Mouse (Mus musculus) urinary bladder, adult 2 months (tissue): ENCODE results near the gene Tchhl1. TPM values are rescaled to one million over a fixed set of nuclear protein-coding genes. Genes with fewer than 3 reads are reported as not detected.

Source experiments
- DNase-seq: peaks from one replicate; pipeline ENCODE4 v3.0.0; 2022; ENCODE audit warnings: low spot score
- polyA plus RNA-seq: library from polyadenylated mRNA; depleted of rRNA; stranded (reverse); fragments of >200 nt; gene quantifications from 2 replicates; pipeline ENCODE4 v1.2.3, GENCODE M21; 2012; rRNA removed

Tchhl1 gene
- polyA plus RNA-seq, 1 experiment, result not detected

DNA sequence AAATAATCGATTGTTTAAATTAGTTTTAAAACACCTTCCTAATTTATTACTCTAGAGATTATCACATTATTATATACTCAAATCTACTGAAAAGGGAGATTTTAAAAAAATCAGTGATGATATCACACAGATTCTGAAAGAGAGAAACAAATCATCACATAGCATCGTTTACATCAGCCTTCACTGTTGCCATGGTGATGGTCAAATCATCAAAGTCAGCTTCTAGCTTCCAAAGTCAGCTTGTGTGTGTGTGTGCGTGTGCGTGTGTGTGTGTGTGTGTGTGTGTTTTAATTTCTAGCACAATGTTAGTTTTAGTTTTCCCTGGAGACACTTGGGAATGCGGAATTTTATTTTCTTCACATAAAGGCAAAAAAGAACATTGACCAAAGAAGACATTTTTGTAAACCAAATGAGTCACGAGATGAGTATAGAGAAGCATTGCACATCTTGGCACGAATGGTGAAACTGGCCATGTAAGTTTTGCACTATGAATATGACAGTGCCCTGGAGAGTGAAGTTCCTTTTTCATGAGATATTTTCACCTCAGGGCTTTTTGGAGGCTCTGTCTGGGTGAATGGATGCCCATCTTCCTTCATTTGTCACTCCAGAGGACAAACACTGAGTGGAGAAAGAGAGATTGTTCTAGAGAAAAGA is 36.1 kb downstream of the Tchhl1 start:
- DNase-seq, result no peak

DNA sequence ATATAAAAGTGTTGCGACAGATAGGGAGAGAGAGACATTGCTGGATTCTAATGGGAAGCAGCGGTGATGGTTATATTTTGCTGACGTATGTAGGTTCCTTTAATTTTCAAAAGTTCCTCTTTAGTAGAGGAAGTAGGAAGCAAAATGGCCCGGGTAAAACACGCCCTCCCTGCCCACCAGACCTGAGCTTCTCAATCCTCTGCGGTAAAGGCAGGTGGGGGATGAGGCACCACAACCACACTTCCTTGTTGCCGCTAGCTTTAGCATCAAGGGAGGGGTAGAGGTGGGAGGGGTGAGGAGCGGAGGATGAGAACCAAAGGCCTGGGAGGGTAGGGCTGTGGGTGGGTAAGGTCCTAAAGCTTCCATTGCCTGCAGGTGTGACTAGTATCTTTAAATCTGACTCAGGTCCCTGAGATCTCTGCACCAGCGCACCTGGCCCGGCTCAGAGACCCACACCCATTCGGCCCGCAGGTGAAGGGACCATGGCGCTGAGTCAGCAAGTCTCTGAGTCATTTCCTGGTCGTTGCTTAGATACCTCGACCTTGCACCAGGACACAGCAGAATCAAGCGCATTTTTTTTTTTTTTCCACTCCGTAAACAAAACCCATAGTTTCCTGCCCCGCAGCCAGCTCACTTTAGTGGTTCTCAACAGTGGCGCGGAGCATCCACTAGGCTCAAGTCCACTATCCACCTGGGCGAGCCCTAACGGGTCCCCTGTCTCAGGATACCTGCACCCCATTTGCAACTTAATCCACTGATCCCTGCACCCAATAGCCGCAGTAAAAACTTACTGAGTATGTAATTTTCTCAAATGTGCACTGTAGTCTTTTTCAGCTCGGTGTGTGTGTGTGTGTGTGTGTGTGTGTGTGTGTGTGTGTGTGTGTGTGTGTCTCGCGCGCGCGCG is 37.7 kb downstream of the Tchhl1 start:
- peak; percentile 42 for DNase-seq

GRCm38 (mm10) chr3:93506881-93507325 is 38.3 kb downstream of the Tchhl1 start:
- DNase-seq, result no peak

GRCm38 (mm10) chr3:93509301-93509700 is 40.7 kb downstream of the Tchhl1 start:
- DNase-seq, result no peak

- no peak for DNase-seq
These were observed 42.5 kb downstream of the Tchhl1 start for GRCm38 (mm10) chr3:93511036-93511435.

- DNase-seq, result no peak
These were observed 43.2 kb downstream of the Tchhl1 start for GRCm38 (mm10) chr3:93511801-93512200.

- no peak for DNase-seq
These were observed 44.0 kb downstream of the Tchhl1 start for GRCm38 (mm10) chr3:93512386-93513101.

GRCm38 (mm10) chr3:93514628-93515027 is 46.1 kb downstream of the Tchhl1 start:
- no peak for DNase-seq

GRCm38 (mm10) chr3:93517343-93517742 is 48.8 kb downstream of the Tchhl1 start:
- DNase-seq, result no peak

- no peak for DNase-seq
These were observed 51.3 kb downstream of the Tchhl1 start for GRCm38 (mm10) chr3:93519856-93520329.

DNA sequence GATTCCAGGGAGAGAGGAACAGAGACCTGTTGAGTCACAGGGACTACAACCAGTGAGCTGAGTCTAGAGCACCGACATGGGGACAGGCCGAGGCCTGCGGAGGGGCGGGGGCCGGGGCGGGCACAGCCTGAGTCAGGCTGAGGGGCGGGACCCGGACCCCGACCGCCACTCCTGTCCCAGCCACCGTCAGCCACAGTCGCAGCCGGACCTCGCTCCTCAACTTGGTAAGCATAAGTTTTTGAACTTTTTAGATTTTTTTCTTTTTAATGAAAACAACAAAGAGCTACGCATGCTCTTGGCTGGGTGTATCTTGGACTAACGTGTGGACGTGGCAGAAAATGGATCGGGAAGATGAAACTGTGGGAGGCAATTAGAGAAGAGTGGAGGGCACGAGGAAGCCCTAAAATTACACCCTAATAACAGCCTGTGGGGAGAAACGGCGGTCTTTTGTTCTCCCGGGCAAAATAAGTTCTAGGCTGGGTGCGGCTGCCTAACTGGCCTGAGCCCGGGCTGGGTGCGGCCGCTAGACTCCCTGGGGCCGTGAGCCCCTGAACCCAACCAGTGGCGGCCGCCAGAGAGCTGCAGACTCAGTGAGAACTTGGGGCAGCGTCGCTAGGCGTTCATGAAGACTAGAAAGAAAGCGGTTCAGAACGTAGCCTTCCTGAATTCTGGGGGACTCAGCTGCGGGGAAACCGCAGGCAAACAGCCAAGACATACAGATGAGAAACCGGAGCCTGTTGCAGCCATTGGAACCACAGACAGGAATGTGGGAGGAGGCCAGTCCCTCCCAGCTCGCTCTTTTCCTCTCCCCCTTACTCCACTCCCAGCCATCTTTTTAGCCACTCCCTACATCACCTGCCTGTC is 52.0 kb downstream of the Tchhl1 start, which contains the start of gene S100a11:
Gene S100a11, plus strand, starts transcription at position 159 of the 864 bp plus-strand sequence.
- DNase-seq, result peak; percentile 56

Other genes with a start within 250 kb of the Tchhl1 start
- not detected in 2 replicates for gene Flg, start 195.2 kb upstream of the Tchhl1 start, polyA plus RNA-seq
- gene Hrnr, start 149.0 kb upstream of the Tchhl1 start, polyA plus RNA-seq, result not detected in 2 replicates
- gene Rptn, start 75.1 kb upstream of the Tchhl1 start, polyA plus RNA-seq, result 0.69 and 0.96 TPM in 2 replicates
- gene Tchh, start 26.4 kb upstream of the Tchhl1 start, polyA plus RNA-seq, result 0.37 and 0.57 TPM in 2 replicates
- 912 and 1,103 TPM in 2 replicates for gene S100a11, start 51.7 kb downstream of the Tchhl1 start, polyA plus RNA-seq
- 264 and 295 TPM in 2 replicates for gene S100a10, start 86.3 kb downstream of the Tchhl1 start, polyA plus RNA-seq
- not detected in 2 replicates for gene Tdpoz2, start 183.9 kb downstream of the Tchhl1 start, polyA plus RNA-seq
- not detected in 2 replicates for gene Tdpoz1, start 207.6 kb downstream of the Tchhl1 start, polyA plus RNA-seq
- not detected in 2 replicates for gene Gm37596, start 224.3 kb downstream of the Tchhl1 start, polyA plus RNA-seq